Mouse (Mus musculus) embryonic facial prominence, embryonic 11.5 days (tissue): ENCODE results near the gene Kctd14. TPM values are rescaled to one million over a fixed set of nuclear protein-coding genes. Genes with fewer than 3 reads are reported as not detected.
A peak's percentile ranks its signal among the peaks of the same experiment; 100 is the strongest.

ENCODE experiments used
- ATAC-seq: fragments of 200-750 bp; cut with Nextera tagmentation; replicated peaks from 2 replicates; pipeline ENCODE4 v1.8.0; 2017; ENCODE audit warnings: low read depth; ENCODE audit not compliant: insufficient number of reproducible peaks, low FRiP score, low TSS enrichment
- DNase-seq: peaks from one replicate; pipeline ENCODE4 v3.0.0-alpha.2; 2015; ENCODE audit warnings: low spot score
- H3K27ac ChIP-seq: fragments of 300-500 bp; sonication (generic); replicated peaks from 2 replicates; pipeline ENCODE4 v1.5.1; 2014; ENCODE audit warnings: mild to moderate bottlenecking, low read depth, low read length, control low read depth
- H3K27me3 ChIP-seq: fragments of 300-500 bp; sonication (generic); 2 replicates; pipeline ENCODE4 v1.6.1; 2014; ENCODE audit warnings: mild to moderate bottlenecking, low read length, moderate library complexity, mixed read lengths; ENCODE audit not compliant: control insufficient read depth, insufficient read depth
- H3K36me3 ChIP-seq: fragments of 300-500 bp; sonication (generic); replicated peaks from 2 replicates; pipeline ENCODE4 v1.6.1; 2014; ENCODE audit warnings: low read depth, mild to moderate bottlenecking, low read length, moderate library complexity, mixed read lengths; ENCODE audit not compliant: control insufficient read depth, insufficient read depth
- H3K4me1 ChIP-seq: fragments of 300-500 bp; sonication (generic); 2 replicates; pipeline ENCODE4 v1.6.1; 2014; ENCODE audit warnings: low read length, mixed read lengths; ENCODE audit not compliant: control insufficient read depth, insufficient read depth
- H3K4me2 ChIP-seq: fragments of 300-500 bp; sonication (generic); 2 replicates; pipeline ENCODE4 v1.6.1; 2014; ENCODE audit warnings: low read depth, mild to moderate bottlenecking, control low read depth, low read length, moderate library complexity
- H3K4me3 ChIP-seq: fragments of 300-500 bp; sonication (generic); 2 replicates; pipeline ENCODE4 v1.5.1; 2014; ENCODE audit warnings: low read depth, low read length, control low read depth
- H3K9ac ChIP-seq: fragments of 300-500 bp; sonication (generic); replicated peaks from 2 replicates; pipeline ENCODE4 v1.6.1; 2014; ENCODE audit warnings: mild to moderate bottlenecking, control low read depth, low read length
- H3K9me3 ChIP-seq: fragments of 300-500 bp; sonication (generic); replicated peaks from 2 replicates; pipeline ENCODE4 v1.6.1; 2016; ENCODE audit warnings: mild to moderate bottlenecking, low read length, inconsistent platforms, mixed read lengths; ENCODE audit not compliant: control insufficient read depth
- WGBS: fragments of 180-500 bp; shearing (Covaris S2); extraction: QIAGEN DNeasy Blood & Tissue Kit; methylation state at CpG from one replicate; pipeline ENCODE4 v1.1.7; 2014; 5-methylcytosine and 5-hydroxymethylcytosine counted together
- polyA plus RNA-seq: library from polyadenylated mRNA; unstranded; fragments of >200 nt; fragmentation: Nextera tagmentation; extraction: Ambion mirVana; gene quantifications from 2 replicates; pipeline ENCODE4 v1.2.1, GENCODE M21; 2014

Gene Kctd14
- polyA plus RNA-seq, 1 experiment from 2014 or later: 0.55 TPM

GRCm38 (mm10) chr7:97452196-97452595 lies 1.1 kb downstream of the Kctd14 start:
- Histone ChIP-seq H3K4me2 (no peak overlapping the region), H3K9ac (no peak overlapping the region), H3K27me3 (no peaks in the 10 kb centered on the region), H3K4me1 (no peaks in the 10 kb centered on the region), H3K27ac (no peak overlapping the region), H3K4me3 (no peak overlapping the region), H3K9me3 (no peaks in the 10 kb centered on the region), H3K36me3 (no peaks in the 10 kb centered on the region)
- WGBS: 76% methylated on average over 6 of the region's 6 CpGs
- ATAC-seq: no peak
- DNase-seq: no peak

- DNase-seq (peak; percentile 41), ATAC-seq (0 out of 2 replicates have a peak, but pooled peaks have one; percentile 44)
- Histone ChIP-seq H3K27me3 (no peaks in the 10 kb centered on the region; the same call in 1 of the 2 replicates), H3K4me3 (peak overlapping the region; percentile 33), H3K9ac (peak overlapping the region; percentile 55), H3K4me1 (no peaks in the 10 kb centered on the region), H3K36me3 (no peaks in the 10 kb centered on the region), H3K9me3 (no peaks in the 10 kb centered on the region), H3K27ac (no peak overlapping the region), H3K4me2 (peak overlapping the region; percentile 64)
- 6% methylated on average over 27 of the region's 27 CpGs for WGBS
Observed at GRCm38 (mm10) chr7:97453141-97453921, 2.2 kb downstream of the Kctd14 start.

- H3K4me2 ChIP-seq: no peak overlapping the region
- H3K9me3 ChIP-seq: no peaks in the 10 kb centered on the region
- H3K9ac ChIP-seq: no peak overlapping the region
- ATAC-seq (no peak), DNase-seq (no peak)
- 93% methylated on average over 10 of the region's 10 CpGs for WGBS
- H3K27ac ChIP-seq: no peak overlapping the region
- H3K4me1 ChIP-seq: no peaks in the 10 kb centered on the region
- H3K4me3 ChIP-seq: no peak overlapping the region
- no peaks in the 10 kb centered on the region; the same call in 1 of the 2 replicates for H3K27me3 ChIP-seq
- H3K36me3 ChIP-seq: no peaks in the 10 kb centered on the region
Observed at GRCm38 (mm10) chr7:97454795-97455194, 3.7 kb downstream of the Kctd14 start.

GRCm38 (mm10) chr7:97455577-97455976 lies 4.5 kb downstream of the Kctd14 start:
- Histone ChIP-seq H3K4me2 (no peak overlapping the region), H3K9me3 (no peaks in the 10 kb centered on the region), H3K27ac (no peak overlapping the region), H3K36me3 (no peaks in the 10 kb centered on the region), H3K4me1 (no peaks in the 10 kb centered on the region), H3K27me3 (no peaks in the 10 kb centered on the region; the same call in 1 of the 2 replicates), H3K4me3 (no peak overlapping the region), H3K9ac (no peak overlapping the region)
- WGBS: 71% methylated on average over 3 of the region's 3 CpGs
- ATAC-seq: no peak
- DNase-seq: no peak

- Histone ChIP-seq H3K9me3 (no peaks in the 10 kb centered on the region), H3K4me1 (no peaks in the 10 kb centered on the region), H3K36me3 (no peaks in the 10 kb centered on the region), H3K4me2 (no peak overlapping the region), H3K27ac (no peak overlapping the region), H3K4me3 (no peak overlapping the region), H3K27me3 (no peaks in the 10 kb centered on the region), H3K9ac (no peak overlapping the region)
- DNase-seq (no peak), ATAC-seq (no peak)
- 89% methylated on average over 5 of the region's 5 CpGs for WGBS
Observed at GRCm38 (mm10) chr7:97473001-97473400, 21.9 kb downstream of the Kctd14 start.

- H3K4me3 ChIP-seq: no peak overlapping the region
- DNase-seq: no peak
- no peak overlapping the region for H3K27ac ChIP-seq
- no peak overlapping the region for H3K4me2 ChIP-seq
- no peak overlapping the region for H3K9ac ChIP-seq
- 67% methylated on average over 3 of the region's 3 CpGs for WGBS
- no peaks in the 10 kb centered on the region for H3K4me1 ChIP-seq
- H3K36me3 ChIP-seq: no peaks in the 10 kb centered on the region
- H3K9me3 ChIP-seq: no peaks in the 10 kb centered on the region
- H3K27me3 ChIP-seq: no peaks in the 10 kb centered on the region
- ATAC-seq: no peak
Observed at GRCm38 (mm10) chr7:97479349-97479748, 28.2 kb downstream of the Kctd14 start.

- no peaks in the 10 kb centered on the region for H3K9me3 ChIP-seq
- H3K4me3 ChIP-seq: peak overlapping the region; percentile 58
- H3K27me3 ChIP-seq: no peaks in the 10 kb centered on the region
- no peaks in the 10 kb centered on the region for H3K4me1 ChIP-seq
- peak overlapping the region; percentile 14; the same call in 1 of the 2 replicates for H3K9ac ChIP-seq
- 25% methylated on average over 3 of the region's 3 CpGs for WGBS
- ATAC-seq: no peak
- H3K4me2 ChIP-seq: peak overlapping the region; percentile 28
- H3K36me3 ChIP-seq: no peaks in the 10 kb centered on the region
- DNase-seq: no peak
- H3K27ac ChIP-seq: no peak overlapping the region
Observed at GRCm38 (mm10) chr7:97480290-97480689, 29.2 kb downstream of the Kctd14 start.

GRCm38 (mm10) chr7:97480821-97481339 lies 29.8 kb downstream of the Kctd14 start, which contains the start of gene Ints4:
Gene Ints4 (plus strand): TSS chr7:97480956.
- H3K27ac ChIP-seq: no peak within 1 kb of the TSS
- under 1% methylated on average over 24 of the region's 24 CpGs for WGBS
- ATAC-seq: peak; percentile 98

More at GRCm38 (mm10) chr7:97480821-97481339, 29.8 kb downstream of the Kctd14 start, which contains the start of gene Ints4:
- peak within 1 kb of the TSS; percentile 58 for H3K4me3 ChIP-seq
- no peaks in the 10 kb centered on the region for H3K27me3 ChIP-seq
- no peaks in the 10 kb centered on the region for H3K9me3 ChIP-seq
- H3K4me1 ChIP-seq: no peaks in the 10 kb centered on the region
- peak within 1 kb of the TSS; percentile 67 for H3K9ac ChIP-seq
- H3K36me3 ChIP-seq: no peaks in the 10 kb centered on the region
- peak; percentile 96 for DNase-seq
- H3K4me2 ChIP-seq: peak within 1 kb of the TSS; percentile 72
